Mouse (Mus musculus) ES-Bruce4 (cell line): ENCODE data around the gene Lin7b.
"Not testable (repeated sequence)": the region's sequence is repeated elsewhere in the genome, so short reads cannot be mapped to it uniquely, and the experiment has no call there.

ENCODE experiments used
- CTCF ChIP-seq: IDR thresholded peaks from one replicate; pipeline ENCODE4 v1.8.1; 2011; ENCODE audit warnings: low read depth, low read length
- POLR2A ChIP-seq: IDR thresholded peaks from one replicate; pipeline ENCODE4 v1.8.1; 2011; ENCODE audit warnings: low read length; ENCODE audit not compliant: insufficient read depth

GRCm38 (mm10) chr7:45359081-45359480 is 11.3 kb downstream of the Lin7b start:
- TF ChIP-seq POLR2A, CTCF: not testable (repeated sequence)
